Mouse (Mus musculus): ENCODE results near the gene Scd3. TPM values are rescaled to one million over a fixed set of nuclear protein-coding genes. Genes with fewer than 3 reads are reported as not detected.

Gene Scd3
- 0.15 and 0.29 TPM in 2 replicates for polyA plus RNA-seq (2015; fragmentation: Nextera tagmentation; extraction: Ambion mirVana)

- Histone ChIP-seq H3K9ac (no peak within 1 kb of the TSS), H3K27ac (no peak within 1 kb of the TSS), H3K27me3 (no peaks in the 10 kb centered on the region), H3K36me3 (no peaks in the 10 kb centered on the region), H3K4me2 (no peak within 1 kb of the TSS), H3K4me3 (no peak within 1 kb of the TSS), H3K9me3 (no peaks in the 10 kb centered on the region), H3K4me1 (no peaks in the 10 kb centered on the region)
- ATAC-seq (ENCODE audit: insufficient number of reproducible peaks, low FRiP score, low TSS enrichment, low read depth): no peak
- WGBS: 92% methylated on average over 9 of the region's 9 CpGs
Measured at GRCm38 (mm10) chr19:44203015-44203564, at the start of gene Scd3. Scd3 (plus strand) TSS chr19:44203269.

- no peaks in the 10 kb centered on the region for H3K36me3 ChIP-seq
- peaks cover 40% of the 10 kb centered on the region for H3K27me3 ChIP-seq
- no peaks in the 10 kb centered on the region for H3K9me3 ChIP-seq
- no peak for ATAC-seq (ENCODE audit: insufficient number of reproducible peaks, low FRiP score, low TSS enrichment, low read depth)
- H3K4me1 ChIP-seq: no peaks in the 10 kb centered on the region
- H3K4me3 ChIP-seq: no peak overlapping the region
- WGBS: 77% methylated on average over 5 of the region's 5 CpGs
- H3K4me2 ChIP-seq: no peak overlapping the region
- H3K9ac ChIP-seq: no peak overlapping the region
- no peak overlapping the region for H3K27ac ChIP-seq
Measured at GRCm38 (mm10) chr19:44153781-44154180, 49.3 kb upstream of the Scd3 start.

- no peak overlapping the region for H3K9ac ChIP-seq
- no peaks in the 10 kb centered on the region for H3K36me3 ChIP-seq
- no peak for ATAC-seq (ENCODE audit: insufficient number of reproducible peaks, low FRiP score, low TSS enrichment, low read depth)
- H3K9me3 ChIP-seq: no peaks in the 10 kb centered on the region
- H3K4me1 ChIP-seq: no peaks in the 10 kb centered on the region
- H3K4me3 ChIP-seq: no peak overlapping the region
- 92% methylated on average over 10 of the region's 10 CpGs for WGBS
- H3K4me2 ChIP-seq: no peak overlapping the region
- no peak overlapping the region for H3K27ac ChIP-seq
- peaks cover 27% of the 10 kb centered on the region for H3K27me3 ChIP-seq
Measured at GRCm38 (mm10) chr19:44157005-44157404, 46.1 kb upstream of the Scd3 start.

- H3K27me3 ChIP-seq: peaks cover 16% of the 10 kb centered on the region
- H3K9me3 ChIP-seq: no peaks in the 10 kb centered on the region
- no peak overlapping the region for H3K27ac ChIP-seq
- no peak overlapping the region for H3K9ac ChIP-seq
- ATAC-seq (ENCODE audit: insufficient number of reproducible peaks, low FRiP score, low TSS enrichment, low read depth): no peak
- no peaks in the 10 kb centered on the region for H3K4me1 ChIP-seq
- H3K4me3 ChIP-seq: no peak overlapping the region
- no peaks in the 10 kb centered on the region for H3K36me3 ChIP-seq
- H3K4me2 ChIP-seq: no peak overlapping the region
- 77% methylated on average over 3 of the region's 3 CpGs for WGBS
Measured at GRCm38 (mm10) chr19:44159386-44159785, 43.7 kb upstream of the Scd3 start.

- H3K27me3 ChIP-seq: 0 out of 2 replicates have a peak, but pooled peaks cover 10% of the 10 kb centered on the region
- H3K4me3 ChIP-seq: no peak overlapping the region
- H3K9me3 ChIP-seq: no peaks in the 10 kb centered on the region
- no peaks in the 10 kb centered on the region for H3K4me1 ChIP-seq
- H3K36me3 ChIP-seq: no peaks in the 10 kb centered on the region
- ATAC-seq (ENCODE audit: insufficient number of reproducible peaks, low FRiP score, low TSS enrichment, low read depth): no peak
- 14% methylated on average over 3 of the region's 3 CpGs for WGBS
- no peak overlapping the region for H3K27ac ChIP-seq
- no peak overlapping the region for H3K4me2 ChIP-seq
- H3K9ac ChIP-seq: no peak overlapping the region
Measured at GRCm38 (mm10) chr19:44161515-44161914, 41.6 kb upstream of the Scd3 start.

- Histone ChIP-seq H3K4me3 (no peak overlapping the region), H3K4me2 (no peak overlapping the region), H3K4me1 (no peaks in the 10 kb centered on the region), H3K27me3 (no peaks in the 10 kb centered on the region), H3K9me3 (no peaks in the 10 kb centered on the region), H3K27ac (no peak overlapping the region), H3K36me3 (no peaks in the 10 kb centered on the region), H3K9ac (no peak overlapping the region)
- ATAC-seq (ENCODE audit: insufficient number of reproducible peaks, low FRiP score, low TSS enrichment, low read depth): no peak
- WGBS: 65% methylated on average over 8 of the region's 8 CpGs
Measured at GRCm38 (mm10) chr19:44174835-44175234, 28.2 kb upstream of the Scd3 start.

- Histone ChIP-seq H3K9me3 (no peaks in the 10 kb centered on the region), H3K4me3 (no peak overlapping the region), H3K36me3 (no peaks in the 10 kb centered on the region), H3K27ac (no peak overlapping the region), H3K4me2 (no peak overlapping the region), H3K9ac (no peak overlapping the region), H3K4me1 (no peaks in the 10 kb centered on the region), H3K27me3 (no peaks in the 10 kb centered on the region)
- ATAC-seq (ENCODE audit: insufficient number of reproducible peaks, low FRiP score, low TSS enrichment, low read depth): no peak
- WGBS: 84% methylated on average over 3 of the region's 3 CpGs
Measured at GRCm38 (mm10) chr19:44176741-44177140, 26.3 kb upstream of the Scd3 start.

GRCm38 (mm10) chr19:44180502-44180901 is 22.6 kb upstream of the Scd3 start:
- 60% methylated on average over 1 of the region's 1 CpGs for WGBS
- H3K9me3 ChIP-seq: no peaks in the 10 kb centered on the region
- H3K4me3 ChIP-seq: no peak overlapping the region
- H3K9ac ChIP-seq: no peak overlapping the region
- ATAC-seq (ENCODE audit: insufficient number of reproducible peaks, low FRiP score, low TSS enrichment, low read depth): no peak
- H3K27ac ChIP-seq: no peak overlapping the region
- no peaks in the 10 kb centered on the region for H3K4me1 ChIP-seq
- no peak overlapping the region for H3K4me2 ChIP-seq
- H3K36me3 ChIP-seq: no peaks in the 10 kb centered on the region
- H3K27me3 ChIP-seq: no peaks in the 10 kb centered on the region

GRCm38 (mm10) chr19:44183968-44184367 is 19.1 kb upstream of the Scd3 start:
- 59% methylated on average over 3 of the region's 3 CpGs for WGBS
- no peak overlapping the region for H3K27ac ChIP-seq
- H3K27me3 ChIP-seq: no peaks in the 10 kb centered on the region
- H3K4me2 ChIP-seq: no peak overlapping the region
- no peak for ATAC-seq (ENCODE audit: insufficient number of reproducible peaks, low FRiP score, low TSS enrichment, low read depth)
- no peaks in the 10 kb centered on the region for H3K36me3 ChIP-seq
- H3K4me3 ChIP-seq: no peak overlapping the region
- H3K9me3 ChIP-seq: no peaks in the 10 kb centered on the region
- H3K9ac ChIP-seq: no peak overlapping the region
- H3K4me1 ChIP-seq: no peaks in the 10 kb centered on the region

GRCm38 (mm10) chr19:44189056-44189455 is 14.0 kb upstream of the Scd3 start:
- no peaks in the 10 kb centered on the region for H3K36me3 ChIP-seq
- no peaks in the 10 kb centered on the region for H3K4me1 ChIP-seq
- no peak overlapping the region for H3K27ac ChIP-seq
- no peak overlapping the region for H3K4me2 ChIP-seq
- no peak overlapping the region for H3K9ac ChIP-seq
- ATAC-seq (ENCODE audit: insufficient number of reproducible peaks, low FRiP score, low TSS enrichment, low read depth): no peak
- no peak overlapping the region for H3K4me3 ChIP-seq
- no peaks in the 10 kb centered on the region for H3K9me3 ChIP-seq
- H3K27me3 ChIP-seq: no peaks in the 10 kb centered on the region
- WGBS: 72% methylated on average over 4 of the region's 4 CpGs

- Histone ChIP-seq H3K9ac (no peak within 1 kb of the TSS), H3K27ac (no peak within 1 kb of the TSS), H3K27me3 (0 out of 2 replicates have a peak, but pooled peaks cover 4% of the 10 kb centered on the region), H3K36me3 (no peaks in the 10 kb centered on the region), H3K9me3 (no peaks in the 10 kb centered on the region), H3K4me3 (no peak within 1 kb of the TSS), H3K4me1 (no peaks in the 10 kb centered on the region), H3K4me2 (no peak within 1 kb of the TSS)
- 49% methylated on average over 3 of the region's 3 CpGs for WGBS
- ATAC-seq (ENCODE audit: insufficient number of reproducible peaks, low FRiP score, low TSS enrichment, low read depth): no peak
Measured at GRCm38 (mm10) chr19:44192342-44192741, 10.7 kb upstream of the Scd3 start, which contains the start of gene Pkd2l1. Pkd2l1 (minus strand) TSS chr19:44192442.

GRCm38 (mm10) chr19:44193906-44194305 is 9.2 kb upstream of the Scd3 start:
- WGBS: 78% methylated on average over 7 of the region's 7 CpGs
- no peak for ATAC-seq (ENCODE audit: insufficient number of reproducible peaks, low FRiP score, low TSS enrichment, low read depth)
- no peak overlapping the region for H3K27ac ChIP-seq
- no peaks in the 10 kb centered on the region for H3K9me3 ChIP-seq
- H3K4me2 ChIP-seq: no peak overlapping the region
- no peak overlapping the region for H3K9ac ChIP-seq
- H3K36me3 ChIP-seq: no peaks in the 10 kb centered on the region
- H3K4me3 ChIP-seq: no peak overlapping the region
- 0 out of 2 replicates have a peak, but pooled peaks cover 4% of the 10 kb centered on the region for H3K27me3 ChIP-seq
- no peaks in the 10 kb centered on the region for H3K4me1 ChIP-seq

GRCm38 (mm10) chr19:44195138-44195537 is 7.9 kb upstream of the Scd3 start:
- ATAC-seq (ENCODE audit: insufficient number of reproducible peaks, low FRiP score, low TSS enrichment, low read depth): no peak
- 12% methylated on average over 7 of the region's 7 CpGs for WGBS
- Histone ChIP-seq H3K9me3 (no peaks in the 10 kb centered on the region), H3K4me2 (no peak overlapping the region), H3K9ac (no peak overlapping the region), H3K27me3 (0 out of 2 replicates have a peak, but pooled peaks cover 4% of the 10 kb centered on the region), H3K36me3 (no peaks in the 10 kb centered on the region), H3K27ac (no peak overlapping the region), H3K4me3 (no peak overlapping the region), H3K4me1 (no peaks in the 10 kb centered on the region)
